Mouse (Mus musculus): ENCODE results near the gene Zbp1. TPM values are rescaled to one million over a fixed set of nuclear protein-coding genes. Genes with fewer than 3 reads are reported as not detected.

Zbp1 gene
- polyA plus RNA-seq, 1 experiment from 2014 or later = not detected

DNA sequence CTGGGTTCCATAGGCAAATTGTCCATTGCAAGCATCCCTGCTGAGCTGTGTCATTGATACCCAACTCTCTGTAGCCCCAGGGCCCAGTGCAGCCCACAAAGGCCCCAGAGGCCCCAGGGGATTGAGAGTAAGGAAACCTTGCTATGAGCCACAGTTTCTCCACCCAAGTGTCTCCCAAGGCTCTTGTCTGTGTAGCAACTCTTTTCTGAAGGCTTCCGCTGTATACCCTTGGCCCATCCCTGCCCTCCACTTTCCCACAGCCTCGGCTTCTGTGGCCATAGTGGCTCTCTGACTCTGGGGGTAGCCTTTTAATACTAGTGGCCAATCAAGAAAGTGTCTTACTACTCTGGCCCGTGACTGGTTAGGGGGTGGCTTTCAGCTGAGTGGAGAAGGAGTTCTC is 15.0 kb downstream of the Zbp1 start:
- H3K27ac ChIP-seq = no peak overlapping the region; the same call in 1 of the 2 replicates
- peaks cover 5% of the 10 kb centered on the region; the same call in 1 of the 2 replicates for H3K4me1 ChIP-seq
- 81% methylated on average over 3 of the region's 3 CpGs for WGBS
- H3K27me3 ChIP-seq (ENCODE audit: poor library complexity, severe bottlenecking) = no peaks in the 10 kb centered on the region
- H3K4me3 ChIP-seq = no peak overlapping the region
- H3K9me3 ChIP-seq = no peaks in the 10 kb centered on the region
- no peaks in the 10 kb centered on the region for H3K36me3 ChIP-seq (replicated peaks)
- peak; percentile 11 for DNase-seq (ENCODE audit: extremely low spot score, low spot score)

DNA sequence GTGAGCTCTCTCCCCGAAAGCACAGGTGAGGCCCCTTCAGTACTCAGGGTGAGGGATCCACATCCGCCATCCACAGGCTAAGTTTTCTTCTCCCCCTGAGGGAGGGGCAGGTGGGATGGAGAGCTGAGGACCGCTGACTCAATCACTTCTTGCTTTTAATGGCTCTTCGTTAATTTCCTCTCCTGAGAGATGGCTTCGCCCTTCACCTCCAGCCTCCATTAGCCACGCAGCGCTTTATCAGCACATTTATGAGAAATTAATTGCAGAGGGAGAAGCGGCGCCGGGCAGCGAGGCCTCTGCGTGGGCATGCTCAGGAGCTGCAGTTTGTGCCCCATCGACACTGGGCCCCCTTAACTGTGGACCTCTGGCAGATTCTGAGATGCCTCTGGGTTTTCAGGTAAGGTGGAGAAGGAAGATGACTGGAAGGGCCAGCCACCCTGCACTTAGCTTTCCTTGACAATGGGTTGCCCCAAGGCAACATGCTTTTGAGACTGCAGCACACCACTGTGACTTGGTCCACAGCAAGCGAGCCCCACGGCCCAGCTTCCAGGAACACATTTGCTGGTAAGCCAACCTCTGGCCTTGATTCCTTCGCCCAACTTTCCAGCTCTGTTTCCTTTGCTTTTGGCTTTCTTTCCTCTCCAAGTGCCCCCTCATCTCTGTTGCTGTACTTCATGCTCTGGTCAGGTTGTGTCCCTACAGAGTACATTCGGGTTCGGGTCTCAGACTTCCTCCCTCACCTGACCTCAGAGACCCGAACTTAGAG is 15.6 kb downstream of the Zbp1 start:
- Histone ChIP-seq H3K9me3 (no peaks in the 10 kb centered on the region), H3K4me3 (no peak overlapping the region), H3K27ac (no peak overlapping the region), H3K4me1 (peaks cover 5% of the 10 kb centered on the region; the same call in 1 of the 2 replicates), H3K27me3 (ENCODE audit: poor library complexity, severe bottlenecking) (no peaks in the 10 kb centered on the region), H3K36me3 (replicated peaks) (no peaks in the 10 kb centered on the region)
- 88% methylated on average over 19 of the region's 19 CpGs for WGBS
- DNase-seq (ENCODE audit: extremely low spot score, low spot score) = peak; percentile 13

DNA sequence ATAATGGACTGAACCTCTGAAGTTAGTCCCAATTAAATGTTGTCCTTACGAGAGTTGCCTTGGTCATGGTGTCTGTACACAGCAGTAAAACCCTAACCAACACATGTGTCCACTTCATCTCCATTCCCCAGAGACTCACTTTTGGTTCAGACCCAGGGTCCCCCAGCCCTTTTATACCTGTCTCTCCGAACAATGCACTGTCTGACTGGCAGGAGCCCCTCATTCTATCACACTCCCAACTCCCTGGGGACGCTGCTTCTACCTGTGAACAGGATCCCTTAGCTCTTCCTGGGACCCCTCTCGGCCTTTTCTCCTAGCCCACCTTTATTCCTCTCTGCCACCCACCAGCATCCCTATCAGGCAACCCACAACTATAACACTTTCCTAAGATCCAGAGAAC is 23.9 kb downstream of the Zbp1 start:
- Histone ChIP-seq H3K4me3 (no peak overlapping the region), H3K36me3 (replicated peaks) (no peaks in the 10 kb centered on the region), H3K27ac (no peak overlapping the region), H3K9me3 (no peaks in the 10 kb centered on the region), H3K4me1 (no peaks in the 10 kb centered on the region), H3K27me3 (ENCODE audit: poor library complexity, severe bottlenecking) (no peaks in the 10 kb centered on the region)
- peak; percentile 9 for DNase-seq (ENCODE audit: extremely low spot score, low spot score)
- 84% methylated on average over 4 of the region's 4 CpGs for WGBS

DNA sequence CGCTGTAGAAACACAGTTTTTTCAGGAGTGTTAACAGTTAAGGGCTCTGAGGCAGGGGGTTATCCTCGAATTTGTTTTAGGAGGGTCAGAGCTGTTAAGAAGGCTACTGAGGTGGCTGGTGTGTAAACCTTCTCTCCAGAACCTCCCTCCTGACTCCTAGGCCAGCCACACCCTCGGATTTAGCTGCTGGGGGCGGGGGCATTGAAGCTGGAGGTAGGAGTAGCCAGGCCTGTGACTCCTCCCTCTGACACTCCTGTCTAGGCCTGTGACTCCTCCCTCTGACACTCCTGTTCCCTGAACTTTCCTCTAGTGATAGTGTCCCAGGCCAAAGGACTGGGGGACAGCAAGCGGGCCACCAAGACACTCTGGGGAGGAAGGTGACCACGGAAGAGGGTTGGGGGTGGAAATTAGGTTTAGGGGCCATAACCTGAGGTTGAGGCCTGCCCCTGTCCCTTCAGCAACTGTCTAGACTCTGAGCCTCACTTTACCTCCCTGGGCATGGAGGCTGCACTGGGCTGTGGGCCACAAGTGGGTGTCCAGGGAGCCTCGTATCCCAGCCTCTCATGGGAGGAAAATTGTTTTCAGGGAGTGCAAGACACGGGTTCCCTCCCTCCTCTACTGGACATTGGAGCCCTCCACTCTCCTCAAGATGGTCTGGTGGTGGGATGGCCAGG is 31.4 kb downstream of the Zbp1 start:
- 34% methylated on average over 8 of the region's 8 CpGs for WGBS
- DNase-seq (ENCODE audit: extremely low spot score, low spot score) = no peak
- no peak overlapping the region for H3K4me3 ChIP-seq
- no peaks in the 10 kb centered on the region for H3K9me3 ChIP-seq
- H3K4me1 ChIP-seq = peaks cover 9% of the 10 kb centered on the region
- no peak overlapping the region for H3K27ac ChIP-seq
- H3K36me3 ChIP-seq (replicated peaks) = no peaks in the 10 kb centered on the region
- H3K27me3 ChIP-seq (ENCODE audit: poor library complexity, severe bottlenecking) = peaks cover 28% of the 10 kb centered on the region

DNA sequence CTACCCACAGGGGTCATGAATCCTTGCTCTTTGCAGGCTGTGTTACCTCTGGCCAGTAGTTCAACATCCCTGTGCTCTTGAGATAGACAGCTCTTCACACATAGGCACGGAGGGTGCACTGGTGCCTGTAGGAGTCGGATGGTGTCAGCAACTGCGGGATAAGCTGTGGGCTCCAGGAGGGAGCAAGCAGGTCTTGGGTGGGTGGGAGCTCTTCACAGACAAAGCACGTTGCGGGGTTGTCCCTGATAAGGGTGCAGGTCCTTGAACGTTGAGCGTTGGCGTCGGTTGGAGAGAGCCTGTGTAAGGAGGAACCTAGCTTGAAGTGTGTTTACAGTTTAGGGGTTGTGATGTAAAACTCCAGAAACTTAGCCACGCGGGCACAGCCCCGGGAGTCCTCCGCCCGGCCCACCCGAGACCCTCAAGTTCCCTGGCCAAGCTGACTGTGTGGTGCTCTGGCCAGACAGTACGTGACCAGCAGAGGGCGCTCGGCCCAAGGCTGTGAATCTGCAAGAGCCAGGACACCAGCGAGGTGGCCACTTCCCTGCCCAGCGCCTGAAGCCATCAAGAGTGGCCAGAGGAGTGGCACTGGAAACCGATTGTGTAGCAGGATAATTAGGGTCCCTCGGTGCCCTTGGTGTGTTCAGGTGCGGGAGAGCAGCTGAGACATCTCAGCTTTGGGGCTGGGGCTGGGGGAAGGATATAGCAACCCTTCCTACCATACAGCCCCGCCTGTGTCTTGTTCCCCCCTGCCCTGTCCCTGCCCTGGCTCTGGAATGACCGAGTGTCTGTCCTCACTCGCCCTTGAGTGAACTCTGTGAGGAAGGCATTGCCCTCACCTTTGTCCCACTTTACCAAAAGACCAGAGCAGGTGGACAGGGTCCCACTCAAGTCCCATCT is 32.4 kb downstream of the Zbp1 start:
- H3K27me3 ChIP-seq (ENCODE audit: poor library complexity, severe bottlenecking) = peaks cover 28% of the 10 kb centered on the region
- no peak overlapping the region for H3K27ac ChIP-seq
- H3K4me3 ChIP-seq = no peak overlapping the region
- H3K4me1 ChIP-seq = peaks cover 9% of the 10 kb centered on the region
- no peaks in the 10 kb centered on the region for H3K36me3 ChIP-seq (replicated peaks)
- 34% methylated on average over 26 of the region's 26 CpGs for WGBS
- peak; percentile 88 for DNase-seq (ENCODE audit: extremely low spot score, low spot score)
- H3K9me3 ChIP-seq = no peaks in the 10 kb centered on the region

DNA sequence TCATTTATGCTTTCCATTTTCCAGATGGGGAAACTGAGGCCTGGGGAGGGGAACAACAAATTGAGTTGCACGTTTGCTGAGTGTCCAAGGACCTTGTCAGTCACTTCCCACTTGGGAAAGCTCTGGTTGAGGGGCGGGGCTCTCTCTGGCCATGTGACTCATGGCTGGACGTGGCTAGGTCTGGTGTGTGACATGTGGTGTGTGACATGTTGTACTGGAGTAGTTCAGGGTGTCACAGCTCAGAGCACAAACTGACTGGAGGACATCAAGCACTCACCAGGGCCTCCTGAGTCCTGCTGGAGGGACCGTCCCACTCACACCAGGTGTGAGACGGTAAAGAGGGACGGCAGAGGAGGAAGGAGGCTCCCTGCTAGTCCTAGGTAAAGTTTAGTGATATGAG is 33.4 kb downstream of the Zbp1 start:
- peak; percentile 9 for DNase-seq (ENCODE audit: extremely low spot score, low spot score)
- 79% methylated on average over 6 of the region's 6 CpGs for WGBS

DNA sequence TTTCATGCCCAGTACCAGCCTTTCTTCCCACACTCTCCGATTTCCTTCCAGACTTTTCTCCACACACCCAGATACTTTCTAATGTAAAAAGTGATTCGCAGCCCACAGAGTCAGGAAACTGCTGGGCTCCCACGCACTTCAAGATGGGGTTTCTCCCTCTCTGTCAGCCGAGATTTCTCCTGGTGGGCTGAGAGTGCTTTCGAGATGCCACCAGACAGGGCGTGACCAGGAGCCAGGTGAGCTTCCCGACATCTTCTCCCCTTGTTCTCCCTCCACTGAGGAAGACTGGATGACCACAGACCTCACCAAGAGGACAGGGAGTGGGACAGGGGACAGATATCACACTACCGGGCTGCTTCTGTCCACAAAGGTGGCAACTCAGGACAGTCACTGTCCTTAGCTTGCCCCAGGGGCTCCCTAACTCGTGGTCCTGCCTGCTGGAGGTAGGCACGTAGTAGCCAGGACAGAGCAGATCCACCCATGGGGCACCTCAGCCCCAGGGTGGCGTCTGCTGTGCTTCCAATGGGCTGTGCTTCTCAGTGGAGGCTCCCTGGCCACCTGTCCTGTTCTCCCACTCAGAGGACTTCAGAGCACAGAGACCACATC is 34.1 kb downstream of the Zbp1 start:
- Histone ChIP-seq H3K27ac (no peak overlapping the region), H3K4me1 (peaks cover 9% of the 10 kb centered on the region), H3K27me3 (ENCODE audit: poor library complexity, severe bottlenecking) (peaks cover 28% of the 10 kb centered on the region), H3K9me3 (no peaks in the 10 kb centered on the region), H3K36me3 (replicated peaks) (no peaks in the 10 kb centered on the region), H3K4me3 (no peak overlapping the region)
- DNase-seq (ENCODE audit: extremely low spot score, low spot score) = peak; percentile 14
- 69% methylated on average over 11 of the region's 11 CpGs for WGBS

More for the DNA sequence above, 33.4 kb downstream of the Zbp1 start:
- no peaks in the 10 kb centered on the region for H3K9me3 ChIP-seq
- H3K27ac ChIP-seq = no peak overlapping the region
- H3K4me3 ChIP-seq = no peak overlapping the region
- peaks cover 28% of the 10 kb centered on the region for H3K27me3 ChIP-seq (ENCODE audit: poor library complexity, severe bottlenecking)
- H3K4me1 ChIP-seq = peaks cover 9% of the 10 kb centered on the region
- H3K36me3 ChIP-seq (replicated peaks) = no peaks in the 10 kb centered on the region

DNA sequence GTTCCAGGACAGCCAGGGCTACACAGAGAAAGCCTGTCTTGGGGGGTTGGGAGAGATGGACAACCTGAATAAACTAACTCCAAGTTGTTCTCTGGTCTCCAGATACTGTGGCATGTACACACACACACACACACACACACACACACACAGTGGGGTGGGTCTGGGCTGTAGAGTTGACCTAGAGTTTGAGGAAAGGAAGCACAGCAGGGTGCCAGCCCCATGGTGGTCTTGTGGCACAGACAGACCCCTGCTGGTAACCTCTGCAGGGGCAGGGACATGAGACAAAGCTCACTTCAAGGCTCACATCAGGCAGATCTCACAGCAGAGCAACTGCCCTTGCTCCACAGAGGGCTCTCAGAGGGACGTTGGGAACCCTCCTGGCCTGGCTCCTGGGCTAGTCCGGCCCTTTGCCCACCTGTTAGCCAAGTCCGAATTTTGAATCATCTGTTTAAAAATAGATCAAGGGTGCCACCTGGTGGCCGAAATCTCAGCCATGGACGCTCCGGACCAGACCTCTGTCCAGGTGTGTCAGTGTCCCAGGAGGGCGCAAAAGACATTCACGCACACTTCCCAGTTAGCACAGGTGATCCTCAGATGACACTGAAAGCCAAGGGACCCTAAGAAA is 34.8 kb downstream of the Zbp1 start:
- Histone ChIP-seq H3K9me3 (no peaks in the 10 kb centered on the region), H3K27ac (no peak overlapping the region), H3K4me1 (peaks cover 9% of the 10 kb centered on the region), H3K27me3 (ENCODE audit: poor library complexity, severe bottlenecking) (peaks cover 28% of the 10 kb centered on the region), H3K4me3 (no peak overlapping the region), H3K36me3 (replicated peaks) (no peaks in the 10 kb centered on the region)
- 11% methylated on average over 8 of the region's 8 CpGs for WGBS
- DNase-seq (ENCODE audit: extremely low spot score, low spot score) = peak; percentile 77

DNA sequence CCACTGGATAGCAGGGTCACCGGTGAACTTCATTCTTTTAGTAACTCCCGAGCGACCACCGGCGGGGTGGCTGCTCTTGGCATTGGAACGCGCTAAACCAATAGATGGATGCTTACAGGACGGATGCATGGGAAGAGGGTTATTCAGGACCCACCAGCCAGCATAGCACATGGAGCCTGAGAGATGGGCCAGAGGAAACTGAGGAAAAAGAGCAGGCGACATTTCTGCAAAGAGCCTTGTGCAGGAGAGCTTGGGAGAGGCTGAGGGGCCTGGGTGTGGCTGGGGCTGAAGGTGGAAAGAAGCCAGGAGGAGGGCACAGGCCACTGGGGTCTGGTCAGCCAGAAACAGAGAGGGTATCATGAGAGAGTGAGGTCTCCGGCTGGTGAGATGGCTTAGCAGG is 35.4 kb downstream of the Zbp1 start:
- no peaks in the 10 kb centered on the region for H3K36me3 ChIP-seq (replicated peaks)

DNA sequence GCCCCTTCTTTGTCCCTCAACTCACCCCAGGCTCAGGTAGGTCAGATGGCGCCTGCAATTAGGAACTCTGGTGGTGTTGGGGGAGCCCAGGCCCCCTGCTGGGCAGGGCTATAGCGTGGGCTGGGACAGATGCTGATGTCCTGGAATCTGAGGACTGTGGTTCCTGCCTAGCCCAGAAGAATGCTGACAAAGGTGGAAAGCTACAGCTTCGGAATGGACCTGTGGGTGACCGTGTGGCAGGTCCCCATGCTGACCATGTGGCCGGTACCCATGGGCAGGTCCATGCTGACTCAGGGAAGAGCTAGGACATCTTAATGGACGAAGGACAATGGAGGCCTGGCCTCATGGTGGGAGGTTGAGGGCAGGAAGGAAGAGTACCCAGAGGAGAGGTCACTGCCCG is 35.9 kb downstream of the Zbp1 start:
- Histone ChIP-seq H3K36me3 (replicated peaks) (no peaks in the 10 kb centered on the region), H3K4me1 (peaks cover 9% of the 10 kb centered on the region), H3K9me3 (no peaks in the 10 kb centered on the region), H3K27ac (no peak overlapping the region), H3K27me3 (ENCODE audit: poor library complexity, severe bottlenecking) (peaks cover 28% of the 10 kb centered on the region), H3K4me3 (no peak overlapping the region)
- peak; percentile 14 for DNase-seq (ENCODE audit: extremely low spot score, low spot score)
- WGBS = 78% methylated on average over 7 of the region's 7 CpGs

More for the DNA sequence above, 35.4 kb downstream of the Zbp1 start:
- peaks cover 9% of the 10 kb centered on the region for H3K4me1 ChIP-seq
- WGBS = 90% methylated on average over 10 of the region's 10 CpGs
- peak; percentile 13 for DNase-seq (ENCODE audit: extremely low spot score, low spot score)
- no peaks in the 10 kb centered on the region for H3K9me3 ChIP-seq
- H3K4me3 ChIP-seq = no peak overlapping the region
- H3K27ac ChIP-seq = no peak overlapping the region
- H3K27me3 ChIP-seq (ENCODE audit: poor library complexity, severe bottlenecking) = peaks cover 28% of the 10 kb centered on the region

DNA sequence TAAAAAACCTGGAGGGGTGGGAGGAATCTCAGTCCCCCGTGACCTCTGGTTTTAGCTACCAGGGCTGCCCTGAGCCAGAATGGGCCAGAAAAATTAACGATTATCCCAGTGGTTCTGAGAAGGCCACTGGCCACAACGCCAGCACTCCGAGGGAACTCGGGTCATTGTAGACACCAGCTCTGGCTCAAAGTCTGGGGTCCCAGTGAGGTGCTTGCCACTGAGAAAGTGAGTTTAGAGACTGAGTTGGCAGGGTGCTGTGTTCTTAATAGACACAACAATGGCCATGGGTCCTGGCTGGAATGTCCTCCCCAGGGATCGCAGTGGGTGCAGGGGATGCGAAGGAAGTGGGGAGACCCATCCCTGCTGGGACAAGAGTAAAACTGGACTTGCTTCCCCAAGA is 36.8 kb downstream of the Zbp1 start:
- Histone ChIP-seq H3K27ac (no peak overlapping the region), H3K9me3 (no peaks in the 10 kb centered on the region), H3K27me3 (ENCODE audit: poor library complexity, severe bottlenecking) (peaks cover 25% of the 10 kb centered on the region; the same call in 1 of the 2 replicates), H3K4me3 (no peak overlapping the region), H3K36me3 (replicated peaks) (no peaks in the 10 kb centered on the region), H3K4me1 (peaks cover 7% of the 10 kb centered on the region)
- 86% methylated on average over 7 of the region's 7 CpGs for WGBS
- DNase-seq (ENCODE audit: extremely low spot score, low spot score) = peak; percentile 4

DNA sequence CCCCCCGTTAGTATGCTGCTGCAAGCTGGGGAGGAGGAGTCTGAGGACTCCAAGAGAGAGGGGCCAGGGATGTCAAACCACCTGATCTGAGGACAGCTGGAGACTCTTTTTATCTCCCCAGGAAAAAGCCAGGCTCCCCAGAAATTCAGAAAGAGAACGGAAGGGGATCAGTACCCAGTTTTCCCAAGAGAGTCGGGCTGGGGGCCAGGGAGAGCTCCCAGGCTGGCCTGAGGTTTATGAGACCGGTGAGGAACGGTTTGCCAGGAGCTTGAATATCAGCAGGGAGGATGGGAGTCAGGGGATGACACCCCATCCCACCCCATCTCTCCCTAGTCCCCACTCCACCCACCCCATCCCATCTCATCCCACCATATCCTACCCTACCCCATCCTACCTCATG is 37.2 kb downstream of the Zbp1 start:
- Histone ChIP-seq H3K9me3 (no peaks in the 10 kb centered on the region), H3K4me3 (no peak overlapping the region), H3K27ac (no peak overlapping the region), H3K27me3 (ENCODE audit: poor library complexity, severe bottlenecking) (peaks cover 25% of the 10 kb centered on the region; the same call in 1 of the 2 replicates), H3K4me1 (peaks cover 3% of the 10 kb centered on the region), H3K36me3 (replicated peaks) (no peaks in the 10 kb centered on the region)
- DNase-seq (ENCODE audit: extremely low spot score, low spot score) = peak; percentile 7
- 65% methylated on average over 5 of the region's 5 CpGs for WGBS
